Mouse (Mus musculus): ENCODE data around the gene Rnf227.

GRCm38 (mm10) chr11:69323667-69324111, 16.6 kb upstream of the Rnf227 start, which contains the start of the genes Cntrob and Trappc1:
- peak; percentile 92 for TF ChIP-seq POLR2A (IDR thresholded peaks at IDR 0.05; ENCODE audit: control insufficient read depth, low read depth, low read length)
- no peak for TF ChIP-seq CTCF (IDR thresholded peaks at IDR 0.05; ENCODE audit: control insufficient read depth, insufficient read depth, insufficient replicate concordance, low read depth, low read length)
